Mouse (Mus musculus) intestine, postnatal 0 days (tissue): ENCODE measurements around the gene Nob1. TPM values are rescaled to one million over a fixed set of nuclear protein-coding genes. Genes with fewer than 3 reads are reported as not detected.

Source experiments
- ATAC-seq: fragments of 200-750 bp; cut with Nextera tagmentation; 2 replicates; pipeline ENCODE4 v1.8.0; 2017; ENCODE audit warnings: mild to moderate bottlenecking, moderate TSS enrichment, moderate library complexity
- H3K27ac ChIP-seq: fragments of 300-500 bp; sonication (generic); 2 replicates; pipeline ENCODE4 v1.5.1; 2014; ENCODE audit warnings: mild to moderate bottlenecking, low read depth, low read length, moderate library complexity
- H3K27me3 ChIP-seq: fragments of 300-500 bp; sonication (generic); replicated peaks from 2 replicates; pipeline ENCODE4 v1.6.1; 2014; ENCODE audit warnings: low read length, mixed read lengths; ENCODE audit not compliant: control insufficient read depth, insufficient read depth
- H3K36me3 ChIP-seq: fragments of 300-500 bp; sonication (generic); 2 replicates; pipeline ENCODE4 v1.6.1; 2014; ENCODE audit warnings: mild to moderate bottlenecking, moderate library complexity; ENCODE audit not compliant: control insufficient read depth, insufficient read depth
- H3K4me1 ChIP-seq: fragments of 300-500 bp; sonication (generic); replicated peaks from 2 replicates; pipeline ENCODE4 v1.6.1; 2014; ENCODE audit warnings: antibody characterized with exemption, low read length, mixed read lengths; ENCODE audit not compliant: control insufficient read depth, insufficient read depth
- H3K4me2 ChIP-seq: fragments of 300-500 bp; sonication (generic); replicated peaks from 2 replicates; pipeline ENCODE4 v1.6.1; 2014; ENCODE audit warnings: low read depth, mild to moderate bottlenecking, moderate library complexity
- H3K4me3 ChIP-seq: fragments of 300-500 bp; sonication (generic); 2 replicates; pipeline ENCODE4 v1.5.1; 2014; ENCODE audit warnings: low read depth, low read length
- H3K9ac ChIP-seq: fragments of 300-500 bp; sonication (generic); 2 replicates; pipeline ENCODE4 v1.6.1; 2014; ENCODE audit warnings: mild to moderate bottlenecking, low read depth, low read length
- H3K9me3 ChIP-seq: fragments of 300-500 bp; sonication (generic); 2 replicates; pipeline ENCODE4 v1.6.1; 2016; ENCODE audit warnings: mixed run types; ENCODE audit not compliant: control insufficient read depth
- CTCF ChIP-seq: sonication (generic); IDR thresholded peaks from 2 replicates; pipeline ENCODE4 v1.5.1; 2016; ENCODE audit warnings: low read depth, mild to moderate bottlenecking, control low read depth, antibody characterized with exemption, moderate library complexity
- WGBS: fragments of 180-500 bp; shearing (Covaris S2); extraction: QIAGEN DNeasy Blood & Tissue Kit; methylation state at CpG from one replicate; pipeline ENCODE4 v1.1.7; 2014; 5-methylcytosine and 5-hydroxymethylcytosine counted together
- polyA plus RNA-seq: library from polyadenylated mRNA; unstranded; fragments of >200 nt; fragmentation: Nextera tagmentation; extraction: Ambion mirVana; gene quantifications from 2 replicates; pipeline ENCODE4 v1.2.1, GENCODE M21; 2015

The Nob1 gene
- polyA plus RNA-seq, 1 experiment from 2014 or later: 22.3 TPM

- Histone ChIP-seq H3K4me3 (no peak overlapping the region), H3K27me3 (no peaks in the 10 kb centered on the region), H3K4me2 (no peak overlapping the region), H3K27ac (no peak overlapping the region), H3K36me3 (no peaks in the 10 kb centered on the region), H3K9me3 (no peaks in the 10 kb centered on the region), H3K4me1 (0 out of 2 replicates have a peak, but pooled peaks cover 4% of the 10 kb centered on the region), H3K9ac (no peak overlapping the region)
- ATAC-seq: no peak
- no peak for TF ChIP-seq CTCF
- 71% methylated on average over 8 of the region's 8 CpGs for WGBS
These were observed 6.0 kb upstream of the Nob1 start for GRCm38 (mm10) chr8:107430821-107431220.

GRCm38 (mm10) chr8:107425230-107425597 is 363 bp upstream of the Nob1 start:
- WGBS: 41% methylated on average over 8 of the region's 8 CpGs
- H3K4me3 ChIP-seq: no peak overlapping the region

GRCm38 (mm10) chr8:107424176-107424575 is 675 bp downstream of the Nob1 start:
- no peaks in the 10 kb centered on the region for H3K4me1 ChIP-seq
- no peaks in the 10 kb centered on the region for H3K9me3 ChIP-seq
- ATAC-seq: no peak
- peak overlapping the region; percentile 70 for H3K9ac ChIP-seq
- peak overlapping the region; percentile 51; the same call in 1 of the 2 replicates for H3K27ac ChIP-seq
- TF ChIP-seq CTCF: no peak
- H3K4me2 ChIP-seq: peak overlapping the region; percentile 83
- H3K4me3 ChIP-seq: peak overlapping the region; percentile 63
- H3K36me3 ChIP-seq: peaks cover 28% of the 10 kb centered on the region
- H3K27me3 ChIP-seq: no peaks in the 10 kb centered on the region
- WGBS: 19% methylated on average over 9 of the region's 9 CpGs

More at GRCm38 (mm10) chr8:107425230-107425597, 363 bp upstream of the Nob1 start:
- no peak for ATAC-seq
- no peaks in the 10 kb centered on the region for H3K4me1 ChIP-seq
- no peaks in the 10 kb centered on the region for H3K27me3 ChIP-seq
- H3K4me2 ChIP-seq: peak overlapping the region; percentile 83
- no peak overlapping the region for H3K9ac ChIP-seq
- no peak for TF ChIP-seq CTCF
- H3K36me3 ChIP-seq: peaks cover 17% of the 10 kb centered on the region; the same call in 1 of the 2 replicates
- H3K9me3 ChIP-seq: no peaks in the 10 kb centered on the region
- no peak overlapping the region for H3K27ac ChIP-seq

GRCm38 (mm10) chr8:107417001-107417400 is 7.8 kb downstream of the Nob1 start:
- Histone ChIP-seq H3K36me3 (peaks cover 92% of the 10 kb centered on the region), H3K4me2 (no peak overlapping the region), H3K9me3 (no peaks in the 10 kb centered on the region), H3K9ac (no peak overlapping the region), H3K27ac (no peak overlapping the region), H3K4me1 (no peaks in the 10 kb centered on the region), H3K27me3 (no peaks in the 10 kb centered on the region), H3K4me3 (no peak overlapping the region)
- WGBS: 89% methylated on average over 12 of the region's 12 CpGs
- no peak for TF ChIP-seq CTCF
- ATAC-seq: no peak

GRCm38 (mm10) chr8:107413881-107414280 is 11.0 kb downstream of the Nob1 start:
- TF ChIP-seq CTCF: no peak
- WGBS: 81% methylated on average over 10 of the region's 10 CpGs
- Histone ChIP-seq H3K4me1 (no peaks in the 10 kb centered on the region), H3K27me3 (no peaks in the 10 kb centered on the region), H3K27ac (no peak overlapping the region), H3K9me3 (no peaks in the 10 kb centered on the region), H3K4me3 (no peak overlapping the region), H3K9ac (no peak overlapping the region), H3K36me3 (peaks cover 84% of the 10 kb centered on the region), H3K4me2 (no peak overlapping the region)
- no peak; the same call in 1 of the 2 replicates for ATAC-seq

GRCm38 (mm10) chr8:107412552-107412951 is 12.3 kb downstream of the Nob1 start:
- Histone ChIP-seq H3K9ac (no peak overlapping the region), H3K4me2 (no peak overlapping the region), H3K36me3 (peaks cover 72% of the 10 kb centered on the region), H3K4me1 (no peaks in the 10 kb centered on the region), H3K27me3 (no peaks in the 10 kb centered on the region), H3K27ac (no peak overlapping the region), H3K4me3 (no peak overlapping the region), H3K9me3 (no peaks in the 10 kb centered on the region)
- no peak for TF ChIP-seq CTCF
- ATAC-seq: no peak
- WGBS: 87% methylated on average over 8 of the region's 8 CpGs

- no peak for ATAC-seq
- Histone ChIP-seq H3K27ac (no peak overlapping the region), H3K4me2 (no peak overlapping the region), H3K9ac (no peak overlapping the region), H3K9me3 (no peaks in the 10 kb centered on the region), H3K4me1 (no peaks in the 10 kb centered on the region), H3K4me3 (no peak overlapping the region), H3K36me3 (peaks cover 61% of the 10 kb centered on the region), H3K27me3 (no peaks in the 10 kb centered on the region)
- WGBS: 59% methylated on average over 4 of the region's 4 CpGs
- TF ChIP-seq CTCF: peak; percentile 81
These were observed 13.5 kb downstream of the Nob1 start for GRCm38 (mm10) chr8:107411391-107411790.
